Mouse (Mus musculus) A20 (cell line): ENCODE results near the gene Stim2.

ENCODE experiments used
- DNase-seq: peaks from one replicate; pipeline ENCODE4 v3.0.0-alpha.2; 2011; ENCODE audit warnings: low read depth, low spot score

Gene Stim2

DNA sequence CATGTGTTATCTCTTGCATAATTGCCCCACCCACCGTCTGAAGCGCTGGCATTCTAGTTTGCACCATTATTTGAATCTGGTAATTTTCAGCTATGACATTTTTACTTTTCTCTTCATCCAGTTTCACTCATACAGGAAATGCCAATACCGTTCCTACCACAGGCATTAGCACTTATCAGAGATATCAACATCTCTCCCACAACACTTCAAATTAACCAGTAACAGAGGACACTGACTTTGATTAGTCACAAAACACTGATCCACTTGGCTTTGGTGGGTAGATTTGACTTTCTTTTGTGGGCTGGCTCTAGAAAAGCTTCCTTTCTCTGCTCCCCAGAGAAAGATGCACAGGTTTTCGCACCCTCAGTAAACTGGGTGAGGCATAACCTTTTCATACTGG, 3.7 kb upstream of the Stim2 start:
- peak; percentile 40 for DNase-seq

DNA sequence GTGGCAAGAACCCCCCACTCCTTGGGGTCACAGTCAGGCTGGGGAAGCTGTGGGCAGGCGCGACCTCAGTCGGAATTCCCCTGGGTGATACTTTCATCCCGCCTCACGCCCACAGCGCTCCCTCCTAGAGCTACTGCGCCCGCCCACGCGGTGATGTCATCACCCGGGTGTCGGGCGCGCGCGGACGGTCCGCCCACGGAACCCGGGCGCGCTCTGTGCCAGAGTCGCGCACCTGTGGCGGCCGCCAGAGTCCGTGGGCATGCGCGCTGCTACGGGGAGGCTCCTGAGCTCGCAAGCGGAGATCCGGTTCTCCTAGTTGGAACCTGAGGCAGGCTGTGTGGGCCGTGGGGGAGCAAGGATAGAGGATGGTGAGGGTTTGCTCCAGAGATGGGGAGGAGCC, 3.0 kb upstream of the Stim2 start:
- DNase-seq: peak; percentile 90

DNA sequence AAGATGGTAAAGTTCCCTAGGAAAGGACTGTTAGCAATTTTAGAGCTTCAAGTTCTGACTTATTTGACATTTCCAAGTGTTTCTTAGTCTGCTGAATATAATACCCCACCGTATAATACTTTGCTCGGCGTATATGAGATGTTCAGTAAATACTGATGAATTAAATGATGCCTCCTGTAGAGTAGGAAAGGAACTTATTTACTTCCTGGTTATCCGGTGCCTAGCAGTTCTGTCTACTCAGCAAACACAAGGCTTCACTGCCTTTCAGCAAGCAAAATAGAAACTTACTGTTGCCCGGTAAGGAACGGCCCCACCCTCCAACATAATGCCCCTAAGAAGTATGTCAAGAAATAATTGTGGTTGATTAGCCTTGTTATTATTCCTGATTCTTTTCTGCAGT, 1.5 kb upstream of the Stim2 start:
- DNase-seq: peak; percentile 75

DNA sequence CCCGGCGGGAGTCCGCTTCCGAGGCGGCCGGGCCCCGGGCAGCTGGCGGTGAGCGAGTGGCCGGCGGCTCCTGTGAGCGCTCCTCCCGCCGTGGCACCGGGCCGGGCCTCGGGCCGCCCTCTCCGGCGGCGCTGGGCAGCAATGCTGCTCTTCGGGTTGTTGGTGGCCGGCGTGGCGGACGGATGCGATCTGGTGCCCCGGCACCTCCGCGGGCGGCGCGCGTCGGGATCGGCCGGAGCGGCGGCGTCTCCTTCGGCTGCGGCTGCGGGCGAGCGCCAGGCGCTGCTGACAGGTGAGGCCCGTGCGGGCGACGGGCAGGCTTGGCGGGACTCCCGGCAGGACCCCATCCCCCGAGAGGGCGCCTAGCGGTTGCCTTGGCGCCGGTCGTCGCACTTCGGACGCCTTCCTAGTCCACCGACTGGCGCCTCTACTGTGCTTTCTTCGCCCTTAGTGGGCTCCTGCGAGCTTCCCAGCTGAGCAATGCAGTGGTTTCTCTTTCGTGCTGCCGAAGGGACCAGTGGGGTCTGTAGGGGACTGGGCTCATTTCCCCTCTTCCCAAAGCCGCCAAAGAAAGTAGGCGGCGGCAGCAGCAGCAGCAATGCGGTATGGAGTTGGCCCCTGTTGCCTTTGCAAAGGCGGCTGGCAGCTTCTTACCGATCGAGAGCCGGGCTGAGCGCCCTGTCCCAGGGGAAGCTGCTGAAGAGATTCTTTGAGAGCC, 603 bp downstream of the Stim2 start:
- peak; percentile 82 for DNase-seq

DNA sequence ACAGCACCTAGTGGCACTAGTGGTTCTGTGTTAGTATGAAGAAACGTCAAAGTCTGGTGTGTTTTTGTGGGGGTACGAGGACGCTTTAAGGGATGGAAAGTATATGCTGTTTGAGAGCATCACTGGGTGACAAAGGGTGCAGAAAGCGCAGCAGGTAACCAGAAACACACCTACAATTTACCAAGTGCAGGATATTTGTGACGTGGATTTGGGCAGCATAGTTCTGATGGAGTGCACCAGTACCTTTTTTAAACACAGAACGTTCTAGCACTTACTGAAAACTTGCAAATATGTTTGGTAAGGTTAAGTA, 1.1 kb downstream of the Stim2 start:
- no peak for DNase-seq

DNA sequence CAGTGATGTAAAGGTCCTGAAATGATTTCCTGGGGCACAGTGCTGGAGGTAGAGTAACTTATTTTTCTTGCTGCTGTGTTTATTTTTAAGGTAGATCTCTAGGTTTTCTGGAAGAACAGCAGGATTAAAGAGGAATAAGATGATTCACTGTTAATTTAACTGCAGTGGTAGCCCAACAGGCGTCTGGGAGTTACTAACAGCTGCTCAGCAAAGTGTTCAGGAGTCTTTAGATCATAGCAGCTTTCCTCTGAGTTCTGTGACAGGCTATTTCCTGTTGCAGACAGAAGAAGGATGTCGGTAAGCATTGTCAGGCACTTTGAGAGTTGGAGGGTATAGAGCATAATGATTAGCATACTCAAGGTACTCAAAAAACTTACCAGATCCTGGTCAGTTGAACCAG, 1.5 kb downstream of the Stim2 start:
- DNase-seq: peak; percentile 58

DNA sequence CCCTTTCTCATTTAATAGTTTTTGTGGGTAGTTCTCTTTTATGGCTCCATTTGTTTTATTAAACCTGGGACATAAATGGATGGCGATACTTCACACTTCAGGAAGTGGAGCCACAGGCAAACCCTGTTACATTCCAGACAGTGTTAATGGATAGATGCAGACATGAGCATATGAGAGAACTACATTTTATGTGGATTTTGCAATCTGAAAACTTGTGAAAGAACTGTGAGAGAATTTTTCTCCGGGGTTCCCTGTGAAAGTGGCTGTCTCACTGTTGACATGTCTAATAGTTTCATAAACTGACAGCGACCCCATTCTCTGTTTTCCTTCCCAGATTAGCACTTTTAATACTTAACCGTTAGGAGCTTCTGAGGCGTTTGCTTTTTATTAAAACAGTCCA, 2.7 kb downstream of the Stim2 start:
- DNase-seq: no peak

DNA sequence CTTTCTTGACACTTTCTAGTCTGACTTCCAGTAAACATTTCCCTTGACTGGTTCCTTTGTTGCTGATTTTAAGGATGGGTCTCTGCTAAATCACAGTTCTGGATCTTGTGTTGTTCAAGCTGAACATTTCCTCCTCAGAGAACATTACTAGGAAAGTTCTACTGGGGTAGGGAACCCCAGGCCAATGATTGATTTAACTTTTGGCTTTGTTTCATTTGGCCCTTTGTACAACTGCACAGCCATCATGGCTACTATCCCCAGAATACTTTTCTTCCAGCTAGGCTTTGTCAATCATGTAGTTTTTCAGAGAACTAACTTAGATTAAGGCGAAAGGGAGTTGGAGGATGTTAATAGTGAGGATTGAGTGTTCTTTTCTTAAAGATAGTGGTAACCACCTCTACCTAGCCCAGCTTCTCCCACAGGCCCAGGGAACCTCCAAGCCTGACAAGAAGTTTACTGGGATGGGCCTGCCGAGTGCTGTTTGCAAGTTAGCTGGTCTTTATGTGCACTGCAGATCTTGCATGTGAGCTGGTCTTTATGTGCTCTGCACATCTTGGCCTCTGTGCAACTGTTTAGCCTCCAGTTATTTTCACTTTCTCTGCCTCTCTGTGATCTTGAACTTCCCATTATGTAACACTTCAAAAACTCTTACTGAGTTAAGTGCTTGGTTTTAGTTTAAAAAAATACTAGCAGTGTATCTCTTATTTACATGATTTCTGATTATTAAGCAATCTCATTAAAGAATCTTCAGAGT, 7.0 kb downstream of the Stim2 start:
- DNase-seq: peak; percentile 28

DNA sequence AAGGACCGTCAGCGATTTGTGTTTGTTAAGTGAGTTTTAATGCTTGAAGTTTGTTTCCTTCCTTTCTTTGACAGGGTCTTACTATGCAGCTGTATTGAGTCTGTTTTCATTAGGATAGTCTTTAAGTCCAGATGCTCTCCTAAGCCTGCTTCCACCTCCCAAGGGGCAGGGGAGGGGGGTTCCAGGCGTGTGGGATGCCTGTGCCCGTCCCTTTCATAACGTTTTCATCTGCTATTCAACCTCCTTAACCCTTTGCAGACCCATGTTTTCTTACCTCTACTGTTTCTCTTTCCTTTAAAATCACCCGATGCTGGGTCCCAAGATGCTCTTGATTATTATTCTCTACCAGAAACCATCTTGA, 7.5 kb downstream of the Stim2 start:
- DNase-seq: no peak

DNA sequence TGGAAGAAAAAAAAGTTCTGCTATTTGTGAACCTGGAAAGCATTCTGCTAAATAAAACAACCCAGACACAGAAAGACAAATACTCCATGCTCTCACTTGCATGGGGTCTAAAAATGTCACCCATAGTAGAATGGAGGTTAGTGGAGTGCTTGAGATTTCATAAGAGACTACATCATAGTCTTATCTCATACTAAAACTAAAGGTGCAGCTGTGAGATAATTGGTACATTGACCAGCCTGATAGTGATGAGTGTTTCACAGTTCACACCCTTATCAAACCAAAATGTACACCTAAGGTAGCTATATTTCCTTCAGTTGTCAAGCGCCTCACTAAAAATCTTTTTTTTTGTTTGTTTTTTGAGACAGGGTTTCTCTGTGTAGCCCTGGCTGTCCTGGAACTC, 8.5 kb downstream of the Stim2 start:
- DNase-seq: no peak

DNA sequence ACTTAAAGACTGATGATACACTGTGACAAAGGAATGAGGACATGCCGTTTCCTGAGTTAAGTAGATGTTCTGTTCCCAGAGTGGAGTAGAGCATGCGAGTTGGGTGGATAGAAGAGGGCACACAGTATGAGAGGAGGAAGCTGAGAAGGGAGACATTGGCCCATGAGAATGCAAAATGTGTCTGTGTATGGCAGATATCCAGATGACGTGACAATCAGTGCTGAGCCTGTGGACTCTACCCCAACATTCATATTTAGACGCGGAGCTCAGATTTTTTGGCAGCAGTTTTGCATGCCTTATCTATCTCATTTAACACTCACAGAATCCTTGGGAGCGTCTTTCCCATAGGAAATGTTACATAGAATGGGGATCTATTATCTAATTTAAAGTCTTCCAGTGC, 9.3 kb downstream of the Stim2 start:
- DNase-seq: no peak

DNA sequence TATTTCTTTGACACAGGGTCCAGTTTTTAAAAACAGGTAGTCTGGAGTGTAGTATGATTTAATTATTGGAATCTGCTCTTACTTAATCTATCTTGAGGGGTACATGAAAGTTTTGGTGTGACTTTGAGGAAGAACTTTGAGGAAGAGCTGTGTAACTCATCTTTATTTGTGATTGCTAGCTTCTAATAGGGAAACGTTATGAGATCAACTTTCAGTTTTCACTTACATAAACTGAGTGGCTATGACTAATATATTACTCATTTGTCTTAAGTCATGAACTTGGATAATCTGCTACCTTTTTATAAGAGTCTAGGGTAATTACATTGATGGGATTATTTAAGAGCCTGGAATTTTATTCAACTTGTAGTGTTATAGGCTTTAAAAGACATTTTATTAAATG, 15.0 kb downstream of the Stim2 start:
- DNase-seq: peak; percentile 27

DNA sequence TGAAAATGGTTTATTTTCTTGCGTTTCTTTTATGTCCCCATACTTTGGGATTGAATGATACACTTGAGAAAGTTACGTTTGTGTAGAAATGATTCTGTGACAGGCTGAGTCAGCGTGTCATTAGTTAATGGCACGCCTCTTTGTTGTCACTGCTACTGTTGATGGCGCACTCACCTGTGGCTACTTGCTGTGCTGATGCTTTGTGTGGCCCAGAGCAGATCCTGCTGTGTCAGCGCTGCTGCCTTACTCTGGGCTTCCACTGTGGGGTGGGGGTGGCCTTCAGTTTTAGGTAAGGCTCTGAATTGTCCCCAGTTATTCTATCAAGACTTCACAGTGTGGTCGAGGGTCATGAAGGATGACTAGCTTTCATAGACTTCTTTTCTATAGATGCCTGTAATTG, 18.8 kb downstream of the Stim2 start:
- DNase-seq: no peak

DNA sequence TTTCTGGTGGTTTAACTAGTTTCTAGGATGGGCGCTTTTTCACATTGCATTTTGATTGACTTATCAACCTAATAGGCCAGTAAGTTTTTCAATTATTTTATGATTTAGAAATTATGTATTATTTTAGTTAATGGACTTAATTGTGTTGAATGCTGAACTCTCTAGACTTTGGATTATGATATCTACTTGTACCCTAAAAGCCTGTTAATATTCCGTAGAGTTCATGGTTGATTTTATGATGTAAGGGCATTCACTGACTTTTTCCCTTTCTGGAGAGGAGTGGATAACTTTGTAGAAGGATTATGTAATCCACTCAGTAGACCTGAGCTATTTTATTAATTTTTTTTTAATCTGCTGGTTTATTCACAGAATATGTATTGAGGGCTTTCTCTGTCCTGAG, 20.6 kb downstream of the Stim2 start:
- no peak for DNase-seq

DNA sequence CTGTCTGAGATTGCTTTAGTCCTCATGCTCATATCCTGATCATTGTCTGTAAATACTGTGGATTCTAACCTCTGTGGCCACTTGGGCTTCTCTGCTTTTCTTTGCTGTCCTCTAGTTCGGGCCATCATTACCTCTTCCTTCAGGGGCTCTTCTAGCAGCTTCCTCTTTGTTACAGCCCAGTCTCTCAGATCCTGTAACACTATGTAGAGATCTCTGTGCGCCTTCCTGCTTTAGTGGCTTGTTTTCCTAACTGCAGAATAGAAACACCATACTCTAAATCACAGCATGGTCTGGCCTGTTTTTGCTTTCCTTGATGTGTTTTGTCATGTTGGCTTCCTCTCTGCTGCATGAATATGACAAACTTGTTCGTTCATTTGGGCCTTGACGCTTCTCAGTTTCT, 21.2 kb downstream of the Stim2 start:
- DNase-seq: peak; percentile 70

DNA sequence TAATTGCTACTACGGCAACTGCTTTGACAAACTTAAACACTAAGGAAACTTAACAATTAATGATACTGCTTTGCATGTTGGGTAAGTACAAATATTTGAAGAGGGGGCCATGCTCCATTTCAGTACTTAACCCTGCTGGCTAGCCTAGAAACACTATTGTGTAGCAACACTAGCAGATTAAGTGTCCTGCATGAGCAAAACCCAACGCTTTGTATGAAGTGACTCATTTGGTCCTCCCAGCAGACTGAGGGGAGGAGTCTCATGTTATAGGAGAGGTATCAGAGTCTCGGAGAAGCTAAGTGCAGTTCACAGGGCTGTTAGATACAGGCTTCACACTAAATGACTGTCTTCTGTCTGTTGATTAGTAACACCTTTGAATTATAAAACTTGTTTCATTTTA, 26.3 kb downstream of the Stim2 start:
- DNase-seq: no peak

DNA sequence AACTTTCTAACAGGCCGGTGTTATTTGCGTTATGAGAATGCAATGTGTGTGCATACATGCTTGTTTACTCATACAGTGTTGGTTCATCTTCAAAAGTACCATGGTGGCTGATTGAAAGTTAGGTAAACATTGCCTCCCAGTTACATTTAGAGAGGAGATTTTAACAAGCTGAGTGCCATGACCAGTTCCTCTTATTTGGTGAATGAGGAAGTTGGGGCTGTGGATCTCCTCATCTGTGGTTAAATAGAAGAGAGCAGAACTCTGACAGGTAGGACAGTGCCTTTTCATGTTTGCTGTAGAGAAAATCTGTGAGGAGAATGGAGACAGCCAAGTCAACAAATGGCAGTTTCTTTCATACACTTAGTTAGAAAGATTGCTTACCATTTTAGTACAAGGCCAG, 27.3 kb downstream of the Stim2 start:
- peak; percentile 81 for DNase-seq

DNA sequence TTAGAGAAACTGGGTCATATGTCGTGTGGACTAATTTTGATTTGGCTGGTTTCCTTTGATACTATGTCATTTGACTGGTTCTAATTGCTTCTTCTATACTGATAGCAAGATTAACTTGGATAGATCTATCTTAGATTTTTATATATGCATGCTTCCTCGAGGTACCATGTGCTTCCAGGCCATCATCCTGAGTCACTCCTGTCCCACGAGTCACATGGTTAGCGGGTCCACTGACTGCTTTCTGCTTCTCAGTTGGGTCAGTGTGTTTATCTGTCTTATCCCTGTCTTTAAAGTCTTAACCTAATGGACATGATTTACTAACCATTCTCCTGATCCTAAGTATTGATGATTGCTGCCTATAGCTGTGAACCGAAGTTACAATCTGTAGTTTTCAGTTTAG, 34.9 kb downstream of the Stim2 start:
- no peak for DNase-seq

DNA sequence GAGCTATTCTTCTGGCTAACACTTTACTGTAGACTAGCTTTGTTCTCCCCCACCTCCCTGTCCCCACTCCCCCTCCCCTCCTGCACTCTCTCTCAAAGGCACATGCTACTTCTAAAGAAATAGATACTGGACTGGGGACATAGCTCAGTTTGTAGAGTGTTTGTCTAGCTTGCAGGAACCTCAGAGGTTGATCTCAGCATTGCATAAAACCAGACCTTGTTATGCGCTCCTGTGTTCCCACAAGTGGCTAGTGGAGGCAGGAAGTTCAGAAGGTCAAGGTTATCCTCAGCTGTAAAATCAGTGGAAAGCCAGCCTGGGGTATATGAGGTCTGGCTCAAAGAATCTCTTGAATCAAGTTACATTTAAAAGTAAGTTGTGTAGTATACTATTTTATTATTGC, 36.4 kb downstream of the Stim2 start:
- DNase-seq: no peak

DNA sequence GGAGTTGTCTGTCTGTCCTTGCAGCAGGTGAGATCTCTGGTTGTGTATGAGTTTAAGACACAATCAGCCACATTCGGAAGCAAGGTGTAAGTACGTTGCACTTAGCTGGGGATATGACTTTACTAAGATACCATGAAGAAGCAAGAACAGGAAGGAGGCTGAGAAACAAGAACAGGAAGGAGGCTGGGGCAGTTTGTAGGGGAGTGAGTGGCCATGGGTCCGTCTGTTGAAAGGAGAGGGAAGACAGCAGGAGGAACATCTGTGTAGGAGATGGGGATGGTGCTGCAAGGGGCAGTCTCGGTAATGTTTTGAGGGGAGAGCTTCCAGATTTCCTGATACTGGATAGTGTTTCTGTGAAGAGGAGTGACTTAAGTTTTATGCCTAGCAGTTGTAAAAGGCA, 40.3 kb downstream of the Stim2 start:
- DNase-seq: no peak

DNA sequence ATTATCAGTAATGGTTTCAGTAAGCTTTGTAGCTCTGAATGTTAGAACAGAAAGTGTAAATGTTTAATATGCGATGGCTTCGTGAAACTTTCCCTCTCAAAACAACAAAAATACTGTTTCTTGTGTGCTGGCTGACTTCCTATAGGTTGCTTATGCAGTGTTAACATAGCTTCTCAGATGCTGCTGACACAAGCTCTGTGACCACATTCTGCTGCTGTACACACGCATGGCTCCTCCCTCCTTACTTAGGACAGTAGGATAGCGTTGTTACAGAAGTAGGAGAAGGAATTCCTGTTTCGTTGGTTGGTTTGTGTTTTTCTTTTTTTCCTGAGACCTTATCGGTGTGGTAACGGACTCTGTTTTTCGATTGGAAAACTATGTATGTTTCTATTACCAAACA, 42.2 kb downstream of the Stim2 start:
- DNase-seq: no peak

DNA sequence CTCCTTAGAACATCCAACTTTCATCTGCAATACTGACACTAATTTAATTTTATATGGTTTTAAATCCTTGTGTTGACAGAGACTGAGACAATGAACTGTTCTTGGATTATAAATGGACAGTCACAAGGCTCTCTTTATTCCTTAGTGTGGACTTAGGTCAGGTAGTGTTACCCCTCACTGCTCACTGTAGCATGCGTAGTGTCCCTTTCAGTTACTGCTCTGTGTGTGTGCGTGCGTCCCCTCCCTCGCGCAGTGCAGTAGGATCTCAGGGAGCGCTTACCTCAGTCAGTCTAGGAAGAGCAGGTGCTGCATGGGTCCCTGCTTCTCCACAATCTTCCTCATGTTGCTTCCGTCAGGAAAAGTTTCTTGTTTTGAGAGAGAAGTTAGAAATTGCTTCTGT, 43.7 kb downstream of the Stim2 start:
- DNase-seq: no peak

DNA sequence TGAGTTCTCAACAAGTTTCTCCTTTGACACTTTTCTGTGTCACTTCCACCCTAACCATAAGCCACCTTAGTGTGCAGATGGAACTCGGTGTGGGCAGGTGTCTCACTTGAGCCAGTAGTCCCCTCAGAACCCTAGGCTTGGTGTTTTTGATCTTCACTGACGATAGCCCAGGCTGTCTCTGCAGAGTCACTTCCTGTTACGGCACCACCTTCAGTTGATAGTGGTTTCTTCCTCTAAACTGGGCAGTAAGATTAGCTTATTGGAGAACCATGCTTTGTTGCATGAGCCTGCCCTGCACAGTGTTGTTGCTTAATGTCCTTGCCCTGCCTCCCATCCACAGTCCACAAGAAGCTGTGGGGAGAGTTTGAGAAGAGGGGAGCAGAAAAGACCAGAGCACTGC, 47.2 kb downstream of the Stim2 start:
- peak; percentile 43 for DNase-seq

DNA sequence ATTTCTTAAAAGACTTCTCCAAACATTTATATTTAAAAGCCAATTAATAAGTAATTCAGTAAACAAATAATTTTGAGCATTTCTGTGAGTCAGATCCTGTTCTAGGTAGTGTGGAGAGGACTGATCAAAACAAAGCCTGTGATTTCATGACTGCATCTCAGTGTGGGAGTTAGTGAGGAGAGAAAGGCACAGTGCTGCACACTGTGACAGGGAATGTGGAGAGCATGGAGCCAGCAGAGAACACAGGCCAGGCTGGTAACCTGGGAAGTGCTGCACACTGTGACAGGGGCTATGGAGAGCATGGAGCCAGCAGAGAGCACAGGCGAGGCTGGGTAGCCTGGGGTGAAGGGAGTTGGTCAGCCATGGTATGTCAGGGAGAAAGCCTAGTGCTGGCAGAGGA, 48.1 kb downstream of the Stim2 start:
- no peak for DNase-seq
